Mouse (Mus musculus): ENCODE measurements around the gene Gm20869.
"Not testable (repeated sequence)": the region's sequence is repeated elsewhere in the genome, so short reads cannot be mapped to it uniquely, and the experiment has no call there.

Gene Gm20869

DNA sequence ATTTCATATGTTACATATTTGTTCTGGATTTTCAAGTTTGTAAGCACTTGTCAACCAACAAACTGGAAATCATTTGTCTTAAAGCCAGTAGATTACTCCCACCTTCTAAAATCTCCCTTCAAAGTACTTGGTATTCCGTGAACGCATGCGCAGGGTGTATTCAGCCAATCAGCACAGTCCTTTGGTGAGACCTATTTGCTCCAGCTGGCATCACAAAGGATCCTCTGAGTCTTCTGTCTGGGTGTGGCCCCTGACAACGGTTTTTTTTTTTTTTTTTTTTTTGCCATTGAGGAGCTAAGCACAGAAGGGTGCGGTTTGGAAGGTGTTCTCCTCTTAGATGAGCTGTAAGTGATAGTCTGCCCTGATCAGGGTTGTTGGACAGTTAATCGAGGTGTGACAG lies at the start of gene Gm20869:
TSS of gene Gm20869 (plus strand) at position 301 of the 400 bp plus-strand sequence.
- in situ Hi-C loops (cut with MboI, MseI), result not testable (repeated sequence)

Data from T-helper 2 cell (primary cell).